Mouse (Mus musculus): ENCODE measurements at regions not wholly inside any gene's neighbourhood (a gene's known extent, or its start where the extent isn't known, plus 50 kb on each side); places are given as distances from the start of the nearest gene placed in this dataset.
A peak's percentile ranks its signal among the peaks of the same experiment; 100 is the strongest.

DNA sequence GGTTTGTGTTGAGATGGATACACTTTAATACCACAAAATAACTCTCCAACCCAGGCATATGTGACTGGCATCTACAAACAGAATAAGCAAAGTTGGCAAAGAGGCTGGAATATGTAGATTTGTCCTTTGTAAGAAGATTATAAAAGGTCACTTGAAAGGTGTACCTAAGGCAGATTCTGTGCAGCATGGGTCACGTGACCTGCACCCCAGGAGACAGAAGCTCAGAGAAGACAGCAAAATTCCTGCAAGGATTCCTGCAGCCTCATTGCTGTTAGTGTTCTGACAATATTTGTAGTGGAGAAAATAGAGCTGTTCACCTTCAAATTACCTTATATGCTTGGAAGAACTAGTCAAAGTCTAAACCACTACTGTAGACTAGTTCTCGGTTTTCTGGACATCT, 4938.6 kb upstream of the Gm7489 start:
- H3ac ChIP-seq (ENCODE audit: control insufficient read depth, insufficient read length): no peak overlapping the region

DNA sequence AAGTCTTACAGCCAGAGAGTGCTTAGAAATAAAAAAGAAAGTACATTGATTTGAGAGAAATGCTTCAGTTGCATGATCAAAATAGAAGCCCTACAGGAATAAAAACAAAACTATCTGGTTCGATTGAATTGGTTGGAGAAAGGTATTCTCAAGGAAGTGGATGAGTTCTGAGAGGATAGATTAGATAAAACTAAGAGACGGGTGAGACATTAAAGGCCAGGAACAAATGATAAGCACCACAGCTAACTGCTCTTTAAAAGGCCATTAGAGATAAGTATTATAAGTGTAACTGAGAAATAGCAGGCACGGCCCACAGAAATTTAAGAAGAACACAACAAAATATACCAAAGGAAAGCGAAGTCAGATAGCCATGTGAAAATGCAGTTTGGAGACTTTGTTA, 4908.5 kb upstream of the Gm7489 start:
- H3K4me3 ChIP-seq: no peak overlapping the region
- no peaks in the 10 kb centered on the region for H3K36me3 ChIP-seq (ENCODE audit: control insufficient read depth, insufficient read depth)
- no peak overlapping the region for H3K4me2 ChIP-seq (ENCODE audit: low read depth)
- no peaks in the 10 kb centered on the region for H3K79me2 ChIP-seq (ENCODE audit: control insufficient read depth, insufficient read depth)
- H3K27me3 ChIP-seq (ENCODE audit: control insufficient read depth, insufficient read depth, insufficient read length): no peaks in the 10 kb centered on the region
- no peak overlapping the region for H3ac ChIP-seq (ENCODE audit: control insufficient read depth, insufficient read length)
- TF ChIP-seq POLR2A (IDR thresholded peaks at IDR 0.05; ENCODE audit: insufficient read length, low read depth) (no peak), TCF3 (IDR thresholded peaks at IDR 0.05; ENCODE audit: insufficient read length, low read depth) (no peak), REST (IDR thresholded peaks at IDR 0.05; ENCODE audit: insufficient read depth, insufficient read length) (no peak)

More for the DNA sequence above, 4938.6 kb upstream of the Gm7489 start:
- Histone ChIP-seq H3K4me3 (no peak overlapping the region), H3K36me3 (ENCODE audit: control insufficient read depth, insufficient read depth) (no peaks in the 10 kb centered on the region), H3K4me2 (ENCODE audit: low read depth) (no peak overlapping the region), H3K79me2 (ENCODE audit: control insufficient read depth, insufficient read depth) (no peaks in the 10 kb centered on the region), H3K27me3 (ENCODE audit: control insufficient read depth, insufficient read depth, insufficient read length) (no peaks in the 10 kb centered on the region)
- TF ChIP-seq USF1 (IDR thresholded peaks at IDR 0.05; ENCODE audit: low read depth) (peak; percentile 46), MYOD1 (IDR thresholded peaks at IDR 0.05; ENCODE audit: control insufficient read depth in 1 of 3, insufficient read length in 2 of 3, low read depth in 2 of 3) (no peak)

DNA sequence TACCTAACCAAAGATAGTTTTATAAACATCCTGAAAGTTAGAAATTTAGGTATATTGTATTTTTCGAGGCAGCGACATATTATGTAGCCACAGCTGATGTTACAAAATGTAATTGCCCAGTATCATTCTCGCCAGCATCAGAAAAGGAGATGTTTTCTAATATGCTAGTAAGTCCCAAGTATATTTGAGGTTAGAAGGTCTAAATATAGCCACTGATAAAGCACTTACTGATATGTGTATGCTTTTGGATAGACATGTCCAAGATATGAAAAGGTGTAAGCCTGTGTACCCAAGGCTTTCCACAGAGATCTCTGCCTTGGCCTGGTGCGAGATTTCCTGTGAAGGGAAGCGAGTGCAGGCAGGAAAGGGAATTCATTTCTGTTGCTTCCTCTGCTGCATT, 4908.1 kb upstream of the Gm7489 start:
- Histone ChIP-seq H3K27me3 (ENCODE audit: control insufficient read depth, insufficient read depth, insufficient read length) (no peaks in the 10 kb centered on the region), H3ac (ENCODE audit: control insufficient read depth, insufficient read length) (no peak overlapping the region), H3K36me3 (ENCODE audit: control insufficient read depth, insufficient read depth) (no peaks in the 10 kb centered on the region), H3K4me3 (no peak overlapping the region), H3K79me2 (ENCODE audit: control insufficient read depth, insufficient read depth) (no peaks in the 10 kb centered on the region), H3K4me2 (ENCODE audit: low read depth) (no peak overlapping the region)
- no peak for TF ChIP-seq TCF12 (IDR thresholded peaks at IDR 0.05; ENCODE audit: insufficient read depth, poor library complexity, severe bottlenecking)

Data from myocyte (in vitro differentiated cells).